Mouse (Mus musculus): ENCODE results near the gene D10Wsu102e.

DNA sequence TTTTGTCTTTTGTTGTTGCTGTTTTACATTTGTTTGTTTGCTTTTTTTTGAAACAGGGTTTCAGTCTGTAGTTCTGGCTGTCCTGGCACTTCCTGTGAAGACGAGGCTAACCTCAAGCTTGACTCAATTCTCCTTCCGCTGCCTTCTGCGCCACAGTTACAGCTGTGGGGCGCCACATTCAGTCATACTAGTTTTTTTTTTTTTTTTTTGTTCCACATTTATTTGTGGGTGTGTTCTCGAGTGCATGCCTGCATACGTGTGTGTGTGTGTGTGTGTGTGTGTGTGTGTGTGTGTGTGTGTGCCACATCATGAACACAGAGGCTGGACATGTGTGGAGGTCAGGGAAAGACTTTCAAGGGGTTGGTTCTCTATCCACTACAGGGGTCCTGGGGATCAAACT is 29.7 kb upstream of the D10Wsu102e start:
- TF ChIP-seq CTCF (IDR thresholded peaks at IDR 0.05) (no peak), POLR2A (IDR thresholded peaks at IDR 0.05; ENCODE audit: insufficient read depth, low read depth, low read length) (no peak)
